In the genomic region with DNA sequence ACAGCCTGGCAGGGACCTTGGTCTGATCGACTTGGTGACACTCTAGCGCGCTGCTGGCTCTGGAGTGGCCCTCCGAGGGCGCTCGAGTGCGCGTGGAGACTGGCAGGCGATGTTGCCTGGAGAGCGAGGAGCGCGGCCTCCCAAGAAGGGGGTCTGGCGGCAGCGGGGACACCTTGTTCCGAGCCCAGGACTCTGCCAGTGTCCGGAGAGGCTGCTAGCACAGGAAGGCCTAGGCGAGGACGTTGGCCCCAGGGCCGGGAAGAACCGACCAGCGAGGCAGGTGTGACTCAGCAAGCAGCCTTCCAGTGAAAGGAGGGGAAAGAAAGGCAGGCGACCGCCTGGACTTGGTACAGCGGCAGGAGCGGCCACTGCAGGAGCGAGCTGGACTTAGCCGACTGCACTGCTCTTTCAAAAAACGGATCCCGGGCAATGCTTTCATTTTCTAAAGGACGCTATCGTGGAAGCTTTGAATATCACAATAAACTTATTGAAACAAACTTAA, we compare ENCODE assay signal across 8 mouse cellular contexts. TPM values are rescaled to one million over a fixed set of nuclear protein-coding genes. Genes with fewer than 3 reads are reported as not detected.
DNase-seq lines count a peak whose midpoint lies in the region; ATAC-seq lines count a peak whose summit lies in the region.

No protein-coding gene starts in this region.

- H3K27ac ChIP-seq in hindbrain, embryonic 13.5 days = peak overlapping the region; percentile 92

- H3K9me3 ChIP-seq in hindbrain, embryonic 13.5 days = no peaks in the 10 kb centered on the region

- no peaks in the 10 kb centered on the region for H3K36me3 ChIP-seq in hindbrain, embryonic 13.5 days

- peak overlapping the region; percentile 52 for H3K4me3 ChIP-seq in hindbrain, embryonic 13.5 days

- under 1% methylated on average over 31 of the region's 31 CpGs for WGBS in hindbrain, embryonic 13.5 days

- peak; percentile 78 for DNase-seq in MN1 (ENCODE audit: low spot score)
- peak; percentile 86 to 89 for DNase-seq in cerebellum, postnatal 10 days
- peak; percentile 71 to 78 for DNase-seq in frontal cortex, postnatal 14 days (ENCODE audit: low spot score in 2 of 2)
- peak; percentile 81 to 84 for DNase-seq in layer of hippocampus, postnatal 36 days
- peak; percentile 83 for DNase-seq in lung, postnatal 25 days (ENCODE audit: low spot score)
- peak; percentile 87 for DNase-seq in retina, postnatal 1 day
- DNase-seq in thymus, postnatal 36 days = peak; percentile 83 to 84

- peak overlapping the region; percentile 88 for H3K4me2 ChIP-seq in hindbrain, embryonic 13.5 days

- H3K27me3 ChIP-seq in hindbrain, embryonic 13.5 days = peaks cover 30% of the 10 kb centered on the region

- H3K9ac ChIP-seq in hindbrain, embryonic 13.5 days = peak overlapping the region; percentile 83

- ATAC-seq in hindbrain, embryonic 13.5 days (ENCODE audit: low FRiP score) = peak; percentile 28; the same call in 1 of the 2 replicates

- H3K4me1 ChIP-seq in hindbrain, embryonic 13.5 days (replicated peaks) = peaks cover 51% of the 10 kb centered on the region

RNA-seq across cellular contexts. Expression of a gene that starts 1.6 kb away (rescaled TPM):
- polyA plus RNA-seq in hindbrain, embryonic 13.5 days (2015; fragmentation: Nextera tagmentation; extraction: Ambion mirVana) = 113 and 116 TPM in 2 replicates
- 10 to 100 TPM; 19.9 to 22.3 TPM for total RNA-seq in layer of hippocampus, postnatal 36 days (2021)

RNA-seq across cellular contexts. Expression of a gene that starts 54.5 kb away (rescaled TPM):
- 10.5 and 10.9 TPM in 2 replicates for polyA plus RNA-seq in hindbrain, embryonic 13.5 days (2015; fragmentation: Nextera tagmentation; extraction: Ambion mirVana)
- total RNA-seq in layer of hippocampus, postnatal 36 days (2021) = 100 to 1,000 TPM in 1 of 2 experiments, 10 to 100 TPM in 1; 96.5 to 108 TPM

Comparison
In these comparisons a context has a peak if more than half of its experiments do, and no peak if none do; other contexts are left out.
1. Peak in every context shown above with its lines: DNase-seq, ATAC-seq, H3K4me3 ChIP-seq and H3K27ac ChIP-seq.